Mouse (Mus musculus) MEL (cell line): ENCODE measurements around the gene Tmem87b. TPM values are rescaled to one million over a fixed set of nuclear protein-coding genes. Genes with fewer than 3 reads are reported as not detected.
A peak's percentile ranks its signal among the peaks of the same experiment; 100 is the strongest.

Source experiments
- DNase-seq: peaks from one replicate; pipeline ENCODE4 v3.0.0; 2011; ENCODE audit warnings: low read depth, low spot score
- H3K27ac ChIP-seq: 2 replicates; pipeline ENCODE4 v1.5.1; 2012; ENCODE audit warnings: low read depth, mild to moderate bottlenecking, control low read depth, low read length, moderate library complexity; ENCODE audit not compliant: control insufficient read depth
- H3K27me3 ChIP-seq, 2 experiments: fragments of 150-350 bp in 1 of 2; sonication (generic) in 1 of 2; 2 replicates each; pipeline ENCODE4 v1.6.1; 2012; ENCODE audit warnings: low read length in 2 of 2, mild to moderate bottlenecking in 2 of 2, improper control_type of control experiment in 1 of 2, moderate library complexity in 1 of 2; ENCODE audit not compliant: insufficient read depth in 2 of 2, control insufficient read depth in 1 of 2
- H3K36me3 ChIP-seq, 2 experiments: 2 replicates each; pipeline ENCODE4 v1.6.1; 2012 to 2014; ENCODE audit warnings: low read length in 2 of 2, improper control_type of control experiment in 1 of 2, inconsistent platforms in 1 of 2, mild to moderate bottlenecking in 1 of 2; ENCODE audit not compliant: insufficient read depth in 2 of 2, control insufficient read depth in 1 of 2
- H3K4me1 ChIP-seq, 2 experiments: fragments of 150-350 bp in 1 of 2; sonication (generic) in 1 of 2; 2 replicates each; pipeline ENCODE4 v1.6.1; 2012; ENCODE audit warnings: low read length in 2 of 2, improper control_type of control experiment in 1 of 2, mild to moderate bottlenecking in 1 of 2; ENCODE audit not compliant: insufficient read depth in 2 of 2, control insufficient read depth in 1 of 2
- H3K4me3 ChIP-seq, 2 experiments: fragments of 150-350 bp in 1 of 2; sonication (generic) in 1 of 2; 2 replicates each; pipeline ENCODE4 v1.5.1; 2012; ENCODE audit warnings: low read depth in 2 of 2, low read length in 2 of 2, mild to moderate bottlenecking in 2 of 2, moderate library complexity in 2 of 2, control low read depth in 1 of 2, improper control_type of control experiment in 1 of 2; ENCODE audit not compliant: control insufficient read depth in 1 of 2, insufficient read depth in 1 of 2
- H3K79me2 ChIP-seq: 2 replicates; pipeline ENCODE4 v1.6.1; 2012; ENCODE audit warnings: mild to moderate bottlenecking, low read length, moderate library complexity; ENCODE audit not compliant: control insufficient read depth, poor library complexity, insufficient read depth
- H3K9ac ChIP-seq: 2 replicates; pipeline ENCODE4 v1.6.1; 2012; ENCODE audit warnings: low read depth, mild to moderate bottlenecking, control low read depth, low read length, moderate library complexity; ENCODE audit not compliant: control insufficient read depth, poor library complexity, severe bottlenecking
- H3K9me3 ChIP-seq: fragments of 150-350 bp; sonication (generic); replicated peaks from 2 replicates; pipeline ENCODE4 v1.6.1; 2012; ENCODE audit warnings: mild to moderate bottlenecking, low read length, improper control_type of control experiment, moderate library complexity; ENCODE audit not compliant: insufficient read depth
- CHD1 ChIP-seq: IDR thresholded peaks from 2 replicates; pipeline ENCODE4 v1.6.1; 2012; ENCODE audit warnings: low read depth, mild to moderate bottlenecking, inconsistent platforms, low read length, improper control_type of control experiment
- CHD2 ChIP-seq: IDR thresholded peaks from 2 replicates; pipeline ENCODE4 v1.6.1; 2011; ENCODE audit warnings: low read length, improper control_type of control experiment
- CTCF ChIP-seq, 3 experiments: IDR thresholded peaks in 2 of 3; conservative IDR thresholded peaks in 1 of 3; 2 replicates each; pipeline ENCODE4 v1.5.1; 2011 to 2012; ENCODE audit warnings: low read length in 3 of 3, low read depth in 2 of 3, mild to moderate bottlenecking in 2 of 3, improper control_type of control experiment in 1 of 3, inconsistent platforms in 1 of 3, mixed read lengths in 1 of 3, moderate library complexity in 1 of 3; ENCODE audit not compliant: control insufficient read depth in 1 of 3, insufficient read depth in 1 of 3, poor library complexity in 1 of 3, severe bottlenecking in 1 of 3
- E2F4 ChIP-seq: IDR thresholded peaks from 2 replicates; pipeline ENCODE4 v1.6.1; 2011; ENCODE audit warnings: low read depth, low read length, improper control_type of control experiment, borderline replicate concordance
- ELF1 ChIP-seq: IDR thresholded peaks from 2 replicates; pipeline ENCODE4 v1.6.1; 2014; ENCODE audit warnings: low read depth, mild to moderate bottlenecking, inconsistent platforms, low read length, improper control_type of control experiment, moderate library complexity
- EP300 ChIP-seq, 2 experiments: IDR thresholded peaks; 2 replicates each; pipeline ENCODE4 v1.6.1; 2011; ENCODE audit warnings: improper control_type of control experiment in 2 of 2, low read length in 2 of 2, low read depth in 1 of 2, mild to moderate bottlenecking in 1 of 2
- ETS1 ChIP-seq: IDR thresholded peaks from 2 replicates; pipeline ENCODE4 v1.6.1; 2012; ENCODE audit warnings: low read depth, mild to moderate bottlenecking, inconsistent platforms, low read length, improper control_type of control experiment, moderate library complexity
- GABPA ChIP-seq: IDR thresholded peaks from 2 replicates; pipeline ENCODE4 v1.6.1; 2012; ENCODE audit warnings: low read depth, mild to moderate bottlenecking, inconsistent platforms, low read length, improper control_type of control experiment, moderate library complexity
- GATA1 ChIP-seq: IDR thresholded peaks from 2 replicates; pipeline ENCODE4 v1.6.1; 2011; ENCODE audit warnings: low read depth, low read length, improper control_type of control experiment
- HCFC1 ChIP-seq: IDR thresholded peaks from 2 replicates; pipeline ENCODE4 v1.6.1; 2012; ENCODE audit warnings: low read depth, mild to moderate bottlenecking, inconsistent platforms, low read length, improper control_type of control experiment, moderate library complexity
- JUND ChIP-seq: IDR thresholded peaks from 2 replicates; pipeline ENCODE4 v1.6.1; 2011; ENCODE audit warnings: low read depth, mild to moderate bottlenecking, improper control_type of control experiment, low read length
- KAT2A ChIP-seq: conservative IDR thresholded peaks from 2 replicates; pipeline ENCODE4 v1.6.1; 2012; ENCODE audit warnings: low read depth, low read length, improper control_type of control experiment, inconsistent platforms
- MAFK ChIP-seq: IDR thresholded peaks from 2 replicates; pipeline ENCODE4 v1.6.1; 2011; ENCODE audit warnings: low read depth, mild to moderate bottlenecking, low read length, improper control_type of control experiment, borderline replicate concordance
- MAX ChIP-seq: IDR thresholded peaks from 2 replicates; pipeline ENCODE4 v1.6.1; 2011; ENCODE audit warnings: low read length, improper control_type of control experiment
- MAZ ChIP-seq: IDR thresholded peaks from 2 replicates; pipeline ENCODE4 v1.6.1; 2012; ENCODE audit warnings: low read depth, mild to moderate bottlenecking, inconsistent platforms, low read length, improper control_type of control experiment
- MEF2A ChIP-seq: IDR thresholded peaks from 2 replicates; pipeline ENCODE4 v1.6.1; 2014; ENCODE audit warnings: low read depth, mild to moderate bottlenecking, inconsistent platforms, low read length, improper control_type of control experiment; ENCODE audit not compliant: poor library complexity, insufficient replicate concordance, severe bottlenecking; ENCODE audit errors: extremely low read depth
- MXI1 ChIP-seq: IDR thresholded peaks from 2 replicates; pipeline ENCODE4 v1.6.1; 2011; ENCODE audit warnings: mild to moderate bottlenecking, low read depth, low read length, improper control_type of control experiment
- MYB ChIP-seq: IDR thresholded peaks from 2 replicates; pipeline ENCODE4 v1.6.1; 2011; ENCODE audit warnings: mild to moderate bottlenecking, low read depth, low read length, improper control_type of control experiment
- MYC ChIP-seq: IDR thresholded peaks from 2 replicates; pipeline ENCODE4 v1.6.1; 2011; ENCODE audit warnings: low read depth, mild to moderate bottlenecking, low read length, improper control_type of control experiment, moderate library complexity
- NELFE ChIP-seq: IDR thresholded peaks from 2 replicates; pipeline ENCODE4 v1.6.1; 2011; ENCODE audit warnings: low read depth, low read length, improper control_type of control experiment
- NRF1 ChIP-seq: IDR thresholded peaks from 2 replicates; pipeline ENCODE4 v1.6.1; 2014; ENCODE audit warnings: low read depth, mild to moderate bottlenecking, inconsistent platforms, low read length, improper control_type of control experiment, moderate library complexity; ENCODE audit not compliant: poor library complexity, insufficient read depth, severe bottlenecking
- POLR2A ChIP-seq, 2 experiments: IDR thresholded peaks; 2 replicates each; pipeline ENCODE4 v1.6.1; 2011 to 2012; ENCODE audit warnings: low read length in 2 of 2, mild to moderate bottlenecking in 2 of 2, control low read depth in 1 of 2, improper control_type of control experiment in 1 of 2, low read depth in 1 of 2, moderate library complexity in 1 of 2; ENCODE audit not compliant: control insufficient read depth in 1 of 2, insufficient read depth in 1 of 2, poor library complexity in 1 of 2
- POLR2AphosphoS2 ChIP-seq: IDR thresholded peaks from 2 replicates; pipeline ENCODE4 v1.6.1; 2011; ENCODE audit warnings: low read length, improper control_type of control experiment
- POLR2AphosphoS5 ChIP-seq: IDR thresholded peaks from 2 replicates; pipeline ENCODE4 v1.6.1; 2012; ENCODE audit warnings: low read depth, borderline replicate concordance, mild to moderate bottlenecking, inconsistent platforms, low read length, moderate library complexity, mixed read lengths
- RAD21 ChIP-seq: IDR thresholded peaks from 2 replicates; pipeline ENCODE4 v1.6.1; 2011; ENCODE audit warnings: mild to moderate bottlenecking, low read depth, low read length, improper control_type of control experiment
- RCOR1 ChIP-seq: IDR thresholded peaks from 2 replicates; pipeline ENCODE4 v1.6.1; 2012; ENCODE audit warnings: low read depth, mild to moderate bottlenecking, inconsistent platforms, low read length, improper control_type of control experiment
- SMC3 ChIP-seq: IDR thresholded peaks from 2 replicates; pipeline ENCODE4 v1.6.1; 2011; ENCODE audit warnings: low read depth, low read length, improper control_type of control experiment
- TAL1 ChIP-seq: IDR thresholded peaks from 2 replicates; pipeline ENCODE4 v1.6.1; 2012; ENCODE audit warnings: mild to moderate bottlenecking, inconsistent platforms, low read length, moderate library complexity, mixed read lengths
- UBTF ChIP-seq: IDR thresholded peaks from 2 replicates; pipeline ENCODE4 v1.6.1; 2012; ENCODE audit warnings: low read depth, mild to moderate bottlenecking, inconsistent platforms, low read length, improper control_type of control experiment, moderate library complexity, borderline replicate concordance; ENCODE audit not compliant: insufficient read depth
- USF1 ChIP-seq: IDR thresholded peaks from 2 replicates; pipeline ENCODE4 v1.6.1; 2014; ENCODE audit warnings: low read depth, mild to moderate bottlenecking, inconsistent platforms, low read length, improper control_type of control experiment, moderate library complexity
- USF2 ChIP-seq, 2 experiments: IDR thresholded peaks; 2 replicates each; pipeline ENCODE4 v1.6.1; 2011 to 2012; ENCODE audit warnings: improper control_type of control experiment in 2 of 2, low read length in 2 of 2, borderline replicate concordance in 1 of 2, inconsistent platforms in 1 of 2, low read depth in 1 of 2, mild to moderate bottlenecking in 1 of 2; ENCODE audit not compliant: insufficient read depth in 1 of 2
- ZC3H11A ChIP-seq: IDR thresholded peaks from 2 replicates; pipeline ENCODE4 v1.6.1; 2012; ENCODE audit warnings: low read depth, mild to moderate bottlenecking, inconsistent platforms, low read length, improper control_type of control experiment
- ZKSCAN1 ChIP-seq: IDR thresholded peaks from 2 replicates; pipeline ENCODE4 v1.6.1; 2012; ENCODE audit warnings: low read depth, mild to moderate bottlenecking, inconsistent platforms, low read length, improper control_type of control experiment, moderate library complexity
- ZMIZ1 ChIP-seq: IDR thresholded peaks from 2 replicates; pipeline ENCODE4 v1.6.1; 2012; ENCODE audit warnings: low read depth, mild to moderate bottlenecking, inconsistent platforms, low read length, improper control_type of control experiment, moderate library complexity
- ZNF384 ChIP-seq: IDR thresholded peaks from 2 replicates; pipeline ENCODE4 v1.6.1; 2012; ENCODE audit warnings: low read depth, mild to moderate bottlenecking, inconsistent platforms, low read length, improper control_type of control experiment
- polyA plus RNA-seq, 2 experiments: library from polyadenylated mRNA; stranded (reverse) in 1 of 2; unstranded in 1 of 2; fragments of >175 nt in 1 of 2; fragments of >200 nt in 1 of 2; gene quantifications; 2 replicates each; pipeline versions ENCODE4 v1.2.1 to v1.2.4; 2012; ENCODE audit warnings: low replicate concordance in 2 of 2, low read depth in 1 of 2; ENCODE audit not compliant: insufficient read length in 2 of 2, insufficient read depth in 1 of 2, missing spikeins in 1 of 2
- total RNA-seq: library from RNA; depleted of rRNA; stranded (reverse); fragments of 300-350 nt; gene quantifications from 2 replicates; pipeline ENCODE4 v1.2.3, GENCODE M21; 2012; rRNA removed

Tmem87b gene
- 3.5 and 3.9 TPM in 2 replicates for total RNA-seq
- 1 to 10 TPM in 1 of 2 experiments, not detected in 1; 4.8 TPM for polyA plus RNA-seq

DNA sequence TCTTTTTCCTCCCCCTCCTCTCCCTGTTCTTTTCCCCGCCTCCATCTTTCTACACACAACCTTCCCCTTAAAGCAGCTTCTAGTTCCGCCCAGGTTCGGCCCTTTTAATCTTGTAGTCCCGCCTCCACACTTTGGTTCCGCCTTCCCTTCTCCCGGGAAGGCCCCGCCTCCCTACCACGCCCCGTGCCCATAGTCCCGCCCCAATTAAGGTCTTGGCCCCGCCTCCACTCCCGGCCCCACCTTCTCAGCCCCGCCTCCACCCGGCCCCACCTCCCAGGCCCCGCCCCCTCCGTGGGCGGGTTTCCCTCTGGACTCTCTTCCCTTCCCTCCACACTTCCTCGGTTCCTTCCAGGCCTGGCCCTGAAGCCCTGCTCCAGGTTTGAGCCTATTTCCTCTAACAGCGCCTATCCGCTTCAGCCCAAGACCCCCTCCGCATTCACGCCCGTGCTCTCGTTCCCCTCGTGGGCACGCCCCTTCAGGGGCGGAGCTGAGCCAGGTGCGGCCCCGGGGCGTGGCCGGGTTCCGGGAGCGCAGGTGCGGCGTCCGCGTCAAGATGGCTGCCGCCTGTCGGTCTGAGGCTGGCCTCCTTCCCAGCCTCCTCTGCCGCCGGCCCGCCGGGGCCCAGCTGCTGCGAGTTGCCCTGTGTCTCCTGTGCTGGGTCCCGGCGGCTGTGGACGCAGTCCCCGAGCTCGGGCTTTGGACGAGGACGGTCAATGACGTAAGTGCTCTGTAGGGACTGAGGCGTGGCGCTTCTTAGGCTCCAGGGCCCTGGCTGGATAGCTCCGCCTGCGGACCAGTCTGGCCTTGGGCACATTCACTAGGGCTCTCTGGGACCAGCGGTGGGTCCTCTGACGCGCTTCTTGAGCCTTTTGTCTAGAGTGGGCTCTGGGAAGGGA lies at the start of gene Tmem87b:
Tmem87b (plus strand) TSS at position 333 of the 896 bp plus-strand sequence.
- Histone ChIP-seq H3K9ac (peak within 1 kb of the TSS; percentile 92), H3K27me3 (no peaks in the 10 kb centered on the region; a peak in 1 of 4 replicates), H3K27ac (peak within 1 kb of the TSS; percentile 80), H3K4me3 (peak within 1 kb of the TSS; percentile 83 to 96), H3K4me1 (peaks cover 4 to 9% of the 10 kb centered on the region in 2 experiments), H3K36me3 (peaks cover 0 to 4% of the 10 kb centered on the region in 2 experiments; a peak in 2 of 4 replicates), H3K9me3 (no peaks in the 10 kb centered on the region), H3K79me2 (peaks cover 11% of the 10 kb centered on the region)
- peak; percentile 95 for DNase-seq
- TF ChIP-seq CHD1 (no peak), POLR2A (IDR thresholded peaks at IDR 0.05; ENCODE audit: control insufficient read depth in 1 of 2, insufficient read depth in 1 of 2, low read depth in 1 of 2, low read length in 2 of 2, poor library complexity in 1 of 2) (peak; percentile 85 to 98), MAX (no peak), GATA1 (no peak), ZMIZ1 (peak; percentile 59; the same call in 1 of the 2 replicates), TAL1 (no peak), EP300 (IDR thresholded peaks at IDR 0.05; ENCODE audit: low read depth in 1 of 2, low read length in 2 of 2) (no peak), MAFK (no peak), USF1 (no peak), USF2 (IDR thresholded peaks at IDR 0.05; ENCODE audit: borderline replicate concordance in 1 of 2, insufficient read depth in 1 of 2, low read depth in 1 of 2, low read length in 2 of 2) (no peak), KAT2A (no peak), ZKSCAN1 (no peak), RCOR1 (no peak), RAD21 (no peak), GABPA (no peak), CTCF (IDR thresholded peaks at IDR 0.05 in 2 of 3, conservative IDR thresholded peaks at IDR 0.05 in 1 of 3; ENCODE audit: control insufficient read depth in 1 of 3, insufficient read depth in 1 of 3, low read depth in 2 of 3, low read length in 3 of 3, poor library complexity in 1 of 3, severe bottlenecking in 1 of 3) (no peak), POLR2AphosphoS2 (no peak), JUND (no peak), UBTF (no peak), POLR2AphosphoS5 (no peak), ETS1 (0 out of 2 replicates have a peak, but pooled peaks have one; percentile 9), ZNF384 (no peak), MXI1 (peak; percentile 47), SMC3 (no peak), MYB (no peak), NRF1 (peak; percentile 45; the same call in 1 of the 2 replicates), NELFE (peak; percentile 91), HCFC1 (peak; percentile 66), MYC (no peak), ZC3H11A (no peak), ELF1 (peak; percentile 39; the same call in 1 of the 2 replicates), MAZ (no peak), E2F4 (no peak), MEF2A (no peak), CHD2 (no peak)
